Mouse (Mus musculus): ENCODE data around the gene Hydin. TPM values are rescaled to one million over a fixed set of nuclear protein-coding genes. Genes with fewer than 3 reads are reported as not detected.

Hydin gene
- polyA plus RNA-seq, 1 experiment = not detected

DNA sequence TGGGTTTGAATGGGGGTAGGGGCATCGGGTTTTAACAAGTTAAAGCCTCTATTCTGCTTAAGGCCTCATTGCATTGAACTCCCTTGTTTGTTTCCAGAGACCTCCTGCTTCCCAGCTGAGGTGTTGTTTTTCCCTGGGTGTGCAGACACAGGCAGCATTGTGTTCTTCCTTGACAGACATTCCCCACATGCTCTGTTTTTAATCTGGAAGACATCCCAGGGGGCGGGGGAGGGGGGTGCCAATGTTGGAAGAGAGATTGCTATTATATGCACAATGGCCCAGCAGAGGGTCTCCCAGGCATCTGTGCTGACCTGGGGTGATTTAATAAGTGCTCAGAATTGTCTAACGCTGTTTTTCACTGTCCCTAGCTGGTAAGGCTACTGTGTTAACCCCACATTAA is 215.5 kb downstream of the Hydin start:
- 20% methylated on average over 3 of the region's 3 CpGs for WGBS
- H3K4me3 ChIP-seq (ENCODE audit: insufficient read depth, low read depth, low read length) = no peak overlapping the region
- TF ChIP-seq POLR2A (IDR thresholded peaks at IDR 0.05; ENCODE audit: insufficient read depth, low read depth, low read length) (no peak), CTCF (IDR thresholded peaks at IDR 0.05; ENCODE audit: insufficient read depth, low read depth, low read length) (no peak)
- no peak overlapping the region for H3K27ac ChIP-seq (ENCODE audit: insufficient read depth, low read depth, low read length)
- peaks cover 3% of the 10 kb centered on the region; the same call in 1 of the 2 replicates for H3K4me1 ChIP-seq (ENCODE audit: control insufficient read depth, insufficient read depth, low read length)

DNA sequence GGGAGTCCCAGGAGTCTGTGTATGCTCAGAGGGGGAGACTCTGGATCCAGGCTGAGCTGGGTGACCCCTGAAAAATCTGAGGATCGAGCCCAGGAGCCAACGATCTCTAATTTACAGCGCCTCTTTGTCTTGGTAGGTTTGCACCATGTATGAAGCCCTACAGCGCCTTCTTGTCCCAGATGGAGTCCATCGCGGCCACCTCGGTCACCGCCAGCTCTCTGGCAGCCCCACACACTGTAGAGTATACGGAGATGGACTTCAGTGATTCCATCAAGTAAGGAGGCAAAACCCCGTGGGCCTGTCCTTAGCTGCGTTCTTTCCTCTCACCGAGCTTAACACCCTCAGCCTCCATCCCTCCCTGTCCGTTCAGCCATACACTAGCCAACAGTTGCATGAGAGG is 218.5 kb downstream of the Hydin start:
- WGBS = 94% methylated on average over 13 of the region's 13 CpGs
- H3K4me3 ChIP-seq (ENCODE audit: insufficient read depth, low read depth, low read length) = no peak overlapping the region
- TF ChIP-seq POLR2A (IDR thresholded peaks at IDR 0.05; ENCODE audit: insufficient read depth, low read depth, low read length) (no peak), CTCF (IDR thresholded peaks at IDR 0.05; ENCODE audit: insufficient read depth, low read depth, low read length) (no peak)
- no peak overlapping the region for H3K27ac ChIP-seq (ENCODE audit: insufficient read depth, low read depth, low read length)
- H3K4me1 ChIP-seq (ENCODE audit: control insufficient read depth, insufficient read depth, low read length) = peaks cover 3% of the 10 kb centered on the region; the same call in 1 of the 2 replicates

DNA sequence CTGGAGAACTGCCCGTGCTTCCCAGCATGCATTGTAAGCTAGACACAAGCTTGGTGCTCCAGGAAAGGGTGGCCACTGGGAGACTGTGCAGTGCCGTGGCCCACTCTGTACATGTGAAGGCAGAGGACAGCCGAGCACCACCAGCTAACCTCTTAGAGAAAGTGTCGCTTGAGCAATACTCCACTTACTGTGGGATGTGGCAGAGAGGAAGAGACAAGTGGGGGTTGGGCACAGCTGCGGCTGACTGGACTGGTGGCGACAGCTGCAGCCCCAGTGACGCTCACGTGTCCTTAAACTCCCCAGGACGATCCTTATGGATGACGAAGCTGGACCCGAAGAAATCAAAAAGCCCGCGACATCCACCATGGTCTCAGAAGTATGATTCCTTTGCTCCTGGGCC is 219.2 kb downstream of the Hydin start:
- Histone ChIP-seq H3K4me1 (ENCODE audit: control insufficient read depth, insufficient read depth, low read length) (peaks cover 3% of the 10 kb centered on the region; the same call in 1 of the 2 replicates), H3K27ac (ENCODE audit: insufficient read depth, low read depth, low read length) (no peak overlapping the region), H3K4me3 (ENCODE audit: insufficient read depth, low read depth, low read length) (no peak overlapping the region)
- WGBS = 84% methylated on average over 13 of the region's 13 CpGs
- no peak for TF ChIP-seq CTCF (IDR thresholded peaks at IDR 0.05; ENCODE audit: insufficient read depth, low read depth, low read length)
- TF ChIP-seq POLR2A (IDR thresholded peaks at IDR 0.05; ENCODE audit: insufficient read depth, low read depth, low read length) = no peak

DNA sequence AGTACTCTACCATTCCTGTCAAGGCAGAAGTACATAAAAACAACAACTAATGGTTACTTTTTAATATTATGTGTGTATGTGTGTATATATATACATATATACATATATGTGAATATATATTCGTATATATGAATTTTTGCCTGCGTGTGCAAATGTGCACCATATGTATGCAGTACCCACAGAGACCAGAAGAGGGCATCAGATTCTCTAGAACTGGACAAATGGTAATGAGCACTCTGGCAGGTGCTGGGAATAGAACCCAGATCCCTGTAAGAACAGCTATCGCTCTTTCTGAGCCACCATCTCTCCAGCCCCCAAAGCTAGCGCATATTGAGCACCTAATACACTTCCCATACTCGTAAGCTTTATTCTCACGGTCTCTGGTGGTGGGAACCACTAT is 220.9 kb downstream of the Hydin start:
- H3K4me1 ChIP-seq (ENCODE audit: control insufficient read depth, insufficient read depth, low read length) = no peaks in the 10 kb centered on the region
- no peak overlapping the region for H3K4me3 ChIP-seq (ENCODE audit: insufficient read depth, low read depth, low read length)
- 96% methylated on average over 6 of the region's 6 CpGs for WGBS
- H3K27ac ChIP-seq (ENCODE audit: insufficient read depth, low read depth, low read length) = no peak overlapping the region
- no peak for TF ChIP-seq POLR2A (IDR thresholded peaks at IDR 0.05; ENCODE audit: insufficient read depth, low read depth, low read length)
- TF ChIP-seq CTCF (IDR thresholded peaks at IDR 0.05; ENCODE audit: insufficient read depth, low read depth, low read length) = no peak

DNA sequence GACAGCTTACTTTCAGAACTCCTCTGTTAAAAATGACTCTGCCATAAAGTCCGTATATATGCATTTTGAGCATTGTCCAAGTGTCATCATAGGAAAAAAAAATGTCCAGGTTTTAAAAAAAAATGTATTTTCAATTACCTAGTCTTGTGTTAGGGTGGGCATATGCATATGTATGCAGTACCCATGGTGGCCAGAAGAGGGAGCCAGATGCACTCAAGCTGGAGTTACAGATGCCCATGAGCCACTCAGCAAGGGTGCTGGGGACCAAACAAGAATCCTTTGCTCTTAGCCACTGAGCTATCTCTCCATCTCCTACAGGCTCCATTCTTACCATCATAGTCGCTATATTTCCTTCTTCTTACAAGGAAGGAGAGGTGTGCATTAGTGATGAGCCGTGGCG is 222.6 kb downstream of the Hydin start:
- TF ChIP-seq POLR2A (IDR thresholded peaks at IDR 0.05; ENCODE audit: insufficient read depth, low read depth, low read length) = no peak
- no peak for TF ChIP-seq CTCF (IDR thresholded peaks at IDR 0.05; ENCODE audit: insufficient read depth, low read depth, low read length)
- H3K4me1 ChIP-seq (ENCODE audit: control insufficient read depth, insufficient read depth, low read length) = no peaks in the 10 kb centered on the region
- no peak overlapping the region for H3K27ac ChIP-seq (ENCODE audit: insufficient read depth, low read depth, low read length)
- no peak overlapping the region for H3K4me3 ChIP-seq (ENCODE audit: insufficient read depth, low read depth, low read length)
- WGBS = 86% methylated on average over 4 of the region's 4 CpGs

DNA sequence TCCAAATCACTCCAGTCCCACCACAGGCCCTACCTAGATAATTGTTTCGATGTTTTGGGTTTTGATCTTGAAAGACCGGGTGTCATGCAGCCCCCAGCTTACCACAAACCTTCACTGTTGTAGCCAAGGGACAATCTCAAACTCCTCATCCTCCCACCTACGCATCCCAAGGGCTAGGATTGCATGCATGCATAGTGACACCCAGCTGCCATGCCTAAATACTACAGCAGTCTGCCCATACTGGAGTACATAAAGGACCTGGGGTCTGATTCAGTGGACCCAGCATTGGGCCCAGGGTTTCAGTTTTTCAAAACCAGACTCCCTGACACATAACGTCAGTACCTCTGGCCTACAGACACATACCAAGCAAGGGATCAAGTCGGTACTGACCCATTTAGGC is 224.3 kb downstream of the Hydin start:
- 95% methylated on average over 5 of the region's 5 CpGs for WGBS
- Histone ChIP-seq H3K4me1 (ENCODE audit: control insufficient read depth, insufficient read depth, low read length) (no peaks in the 10 kb centered on the region), H3K27ac (ENCODE audit: insufficient read depth, low read depth, low read length) (no peak overlapping the region), H3K4me3 (ENCODE audit: insufficient read depth, low read depth, low read length) (no peak overlapping the region)
- TF ChIP-seq POLR2A (IDR thresholded peaks at IDR 0.05; ENCODE audit: insufficient read depth, low read depth, low read length) (no peak), CTCF (IDR thresholded peaks at IDR 0.05; ENCODE audit: insufficient read depth, low read depth, low read length) (no peak)

DNA sequence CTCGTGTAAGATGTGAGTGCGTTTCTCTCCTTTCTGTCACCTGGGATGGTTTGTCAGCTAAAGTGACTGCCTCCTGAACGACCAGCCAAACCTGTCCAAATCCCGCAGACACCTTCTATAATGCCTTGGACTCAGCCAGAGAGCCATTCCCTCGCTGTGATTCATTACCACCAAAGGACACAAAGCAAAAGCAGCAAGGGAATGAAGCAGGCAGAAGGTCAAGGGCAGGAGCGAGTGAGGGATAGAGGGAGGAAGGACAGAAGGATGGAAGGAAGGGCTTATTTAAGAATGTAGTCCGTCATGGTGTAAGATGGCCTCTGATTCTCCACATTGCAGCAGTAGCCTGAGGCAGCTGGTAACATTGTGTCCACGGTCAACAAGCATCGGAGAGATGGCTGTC is 229.5 kb downstream of the Hydin start:
- Histone ChIP-seq H3K27ac (ENCODE audit: insufficient read depth, low read depth, low read length) (no peak overlapping the region), H3K4me1 (ENCODE audit: control insufficient read depth, insufficient read depth, low read length) (no peaks in the 10 kb centered on the region), H3K4me3 (ENCODE audit: insufficient read depth, low read depth, low read length) (no peak overlapping the region)
- WGBS = 86% methylated on average over 9 of the region's 9 CpGs
- no peak for TF ChIP-seq CTCF (IDR thresholded peaks at IDR 0.05; ENCODE audit: insufficient read depth, low read depth, low read length)
- TF ChIP-seq POLR2A (IDR thresholded peaks at IDR 0.05; ENCODE audit: insufficient read depth, low read depth, low read length) = no peak

DNA sequence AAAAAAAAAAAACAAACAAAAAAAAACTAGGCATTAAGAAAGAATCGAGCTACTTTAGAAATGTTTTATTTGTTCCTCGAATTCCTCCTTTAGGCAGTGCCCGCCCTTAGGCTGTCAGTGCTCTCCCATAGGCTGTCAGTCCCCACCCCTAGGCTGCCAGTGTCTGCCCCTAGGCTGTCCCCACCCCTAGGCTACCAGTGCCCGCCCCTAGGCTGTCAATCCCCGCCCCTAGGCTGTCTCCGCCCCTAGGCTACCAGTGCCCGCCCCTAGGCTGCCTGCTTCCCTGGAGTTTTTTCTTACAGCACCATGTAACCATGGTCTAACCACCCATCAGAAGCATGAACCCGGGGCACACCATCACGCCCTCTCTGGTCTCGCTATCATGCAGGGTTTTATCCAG is 233.5 kb downstream of the Hydin start:
- TF ChIP-seq POLR2A (IDR thresholded peaks at IDR 0.05; ENCODE audit: insufficient read depth, low read depth, low read length) (no peak), CTCF (IDR thresholded peaks at IDR 0.05; ENCODE audit: insufficient read depth, low read depth, low read length) (no peak)
- WGBS = 47% methylated on average over 9 of the region's 10 CpGs
- H3K27ac ChIP-seq (ENCODE audit: insufficient read depth, low read depth, low read length) = no peak overlapping the region

DNA sequence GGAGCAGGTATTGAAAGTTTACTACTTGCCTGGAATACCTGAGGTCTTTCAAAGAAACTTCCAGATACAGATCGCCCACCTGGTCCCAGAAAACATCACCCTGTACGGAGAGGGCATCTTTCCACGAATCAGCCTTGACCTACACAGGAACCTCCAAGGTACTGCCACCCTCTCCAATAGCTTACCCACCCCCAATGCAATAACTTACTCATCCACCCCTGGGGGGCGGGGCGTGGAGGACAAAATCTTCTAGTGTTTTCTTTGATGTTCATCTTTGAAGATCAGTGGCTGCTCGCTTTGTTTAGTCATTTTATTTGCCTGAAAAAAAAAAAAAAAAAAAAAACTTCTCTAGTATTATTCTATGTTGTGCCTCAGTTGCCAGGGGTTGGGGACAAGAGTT is 233.9 kb downstream of the Hydin start:
- TF ChIP-seq POLR2A (IDR thresholded peaks at IDR 0.05; ENCODE audit: insufficient read depth, low read depth, low read length) = no peak
- no peak for TF ChIP-seq CTCF (IDR thresholded peaks at IDR 0.05; ENCODE audit: insufficient read depth, low read depth, low read length)
- WGBS = 84% methylated on average over 6 of the region's 6 CpGs
- Histone ChIP-seq H3K4me3 (ENCODE audit: insufficient read depth, low read depth, low read length) (no peak overlapping the region), H3K27ac (ENCODE audit: insufficient read depth, low read depth, low read length) (no peak overlapping the region), H3K4me1 (ENCODE audit: control insufficient read depth, insufficient read depth, low read length) (no peaks in the 10 kb centered on the region)

More for the DNA sequence above, 233.5 kb downstream of the Hydin start:
- H3K4me3 ChIP-seq (ENCODE audit: insufficient read depth, low read depth, low read length) = no peak overlapping the region
- H3K4me1 ChIP-seq (ENCODE audit: control insufficient read depth, insufficient read depth, low read length) = no peaks in the 10 kb centered on the region

DNA sequence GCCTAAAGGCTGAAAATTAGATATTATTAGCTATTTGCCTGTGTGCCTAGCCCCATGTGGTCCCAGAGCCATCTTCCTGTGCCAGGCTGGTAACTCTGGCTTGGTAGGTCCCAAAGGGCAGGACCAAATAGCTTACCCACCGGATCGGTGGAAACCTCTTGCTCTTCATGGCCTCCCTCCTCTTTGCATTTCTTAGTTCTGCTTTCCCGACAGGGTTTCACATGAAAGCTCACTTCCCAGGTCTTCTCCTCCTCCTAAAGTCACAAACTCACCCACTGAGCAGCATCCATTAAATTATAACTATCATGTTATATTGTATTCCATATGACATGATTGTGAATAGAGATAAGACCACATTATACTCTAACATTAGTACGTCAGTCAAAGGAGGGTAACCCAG is 234.6 kb downstream of the Hydin start:
- TF ChIP-seq POLR2A (IDR thresholded peaks at IDR 0.05; ENCODE audit: insufficient read depth, low read depth, low read length) (no peak), CTCF (IDR thresholded peaks at IDR 0.05; ENCODE audit: insufficient read depth, low read depth, low read length) (no peak)
- Histone ChIP-seq H3K4me3 (ENCODE audit: insufficient read depth, low read depth, low read length) (no peak overlapping the region), H3K4me1 (ENCODE audit: control insufficient read depth, insufficient read depth, low read length) (no peaks in the 10 kb centered on the region), H3K27ac (ENCODE audit: insufficient read depth, low read depth, low read length) (no peak overlapping the region)
- 91% methylated on average over 4 of the region's 4 CpGs for WGBS

Data from olfactory bulb, adult 2 months (tissue).